Mouse (Mus musculus): ENCODE results near the gene Casp8ap2.

Casp8ap2 gene

DNA sequence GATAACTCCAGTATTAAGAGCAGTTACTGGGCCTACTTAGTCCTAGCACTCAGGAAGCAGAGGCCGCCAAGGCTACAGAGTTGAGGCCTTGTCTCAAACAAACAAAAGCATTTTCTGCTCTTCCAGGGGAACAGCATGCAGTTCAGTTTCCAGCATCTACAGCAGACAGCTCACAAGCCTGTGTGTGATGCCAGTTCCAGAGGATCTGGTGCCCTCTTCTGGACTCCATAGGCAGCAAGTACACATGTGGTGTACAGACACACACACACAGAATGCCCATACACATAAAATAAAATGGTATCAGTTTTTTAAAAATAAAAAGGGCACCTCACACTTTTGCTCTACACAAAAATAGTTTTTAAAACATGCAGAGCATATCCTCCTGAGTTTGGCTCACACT is 53.0 kb downstream of the Casp8ap2 start:
- DNase-seq (ENCODE audit: low spot score) = no peak

DNA sequence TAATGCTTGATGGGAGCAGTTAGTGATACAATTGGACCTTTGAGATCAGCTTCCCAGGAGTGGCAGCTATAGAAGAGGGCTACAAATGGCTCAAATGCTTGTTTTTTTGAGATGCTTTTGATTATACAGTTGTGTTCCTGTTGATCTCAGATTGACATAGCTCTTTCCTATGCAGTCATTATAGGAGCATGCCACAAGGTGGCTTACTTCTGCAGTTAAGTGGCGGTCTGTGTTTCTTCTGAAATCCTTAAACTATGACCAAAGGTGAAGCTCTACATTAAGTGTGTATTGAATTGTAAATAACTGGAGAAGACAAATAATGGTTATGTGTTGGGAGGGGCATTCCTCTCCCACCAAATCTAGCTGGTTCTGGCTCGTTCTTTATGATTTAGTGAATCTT is 54.6 kb downstream of the Casp8ap2 start:
- DNase-seq (ENCODE audit: low spot score) = no peak

DNA sequence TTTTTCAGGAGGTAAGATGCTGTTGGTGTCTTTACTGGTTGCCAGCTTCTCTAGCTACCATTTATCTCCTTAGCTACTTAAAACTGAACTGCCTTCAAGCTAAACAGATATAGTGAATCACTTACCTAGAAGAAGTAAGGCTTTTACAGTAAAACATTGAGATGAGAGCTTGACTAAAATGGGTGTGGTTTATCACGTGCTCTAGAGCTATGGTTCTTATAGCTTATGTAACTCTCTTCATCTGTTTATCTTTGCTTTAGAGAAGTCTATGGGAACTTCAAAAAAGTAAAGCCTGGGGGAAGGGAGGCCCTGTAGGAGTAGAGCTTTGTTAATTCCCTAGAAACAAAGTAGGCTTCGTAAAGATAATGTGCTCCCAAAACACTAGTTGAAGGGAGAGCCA is 58.8 kb downstream of the Casp8ap2 start:
- no peak for DNase-seq (ENCODE audit: low spot score)

DNA sequence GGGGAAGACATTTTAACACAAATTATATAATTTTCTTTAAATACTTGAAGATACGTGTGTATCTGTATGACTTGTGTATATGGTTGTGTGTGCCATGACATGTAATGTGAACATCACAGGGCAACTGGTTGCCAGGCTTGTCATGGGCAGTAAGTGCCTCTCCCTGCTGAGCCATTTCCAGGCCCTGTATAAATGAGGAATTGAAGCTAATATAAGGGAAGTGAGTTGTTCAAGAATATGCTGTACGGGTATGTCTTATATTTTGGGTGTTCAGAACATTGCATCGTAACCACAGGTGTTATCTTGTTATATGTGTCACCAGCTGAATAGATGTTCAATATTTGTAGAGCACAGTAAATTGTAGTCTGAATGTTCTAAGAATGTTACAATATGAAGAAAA is 62.2 kb downstream of the Casp8ap2 start:
- no peak for DNase-seq (ENCODE audit: low spot score)

DNA sequence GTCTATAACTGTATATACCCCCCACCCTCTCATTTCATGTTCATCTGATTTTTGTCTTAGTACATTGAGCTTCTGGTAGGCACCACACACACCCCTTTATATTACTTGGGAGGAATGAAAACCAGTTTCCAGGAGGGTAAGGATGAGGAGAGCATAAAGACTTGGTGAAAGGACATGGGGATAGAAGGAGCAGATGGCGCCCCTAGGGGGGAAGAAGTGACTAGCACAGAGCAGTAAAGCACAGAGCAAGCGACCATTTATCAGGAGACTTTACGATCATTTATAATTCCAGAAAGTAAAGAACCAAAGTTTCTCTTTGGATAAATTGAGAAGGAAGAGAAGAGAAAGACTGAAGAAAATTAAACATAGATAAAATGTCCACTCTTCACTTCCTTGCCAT is 65.6 kb downstream of the Casp8ap2 start:
- no peak for DNase-seq (ENCODE audit: low spot score)

DNA sequence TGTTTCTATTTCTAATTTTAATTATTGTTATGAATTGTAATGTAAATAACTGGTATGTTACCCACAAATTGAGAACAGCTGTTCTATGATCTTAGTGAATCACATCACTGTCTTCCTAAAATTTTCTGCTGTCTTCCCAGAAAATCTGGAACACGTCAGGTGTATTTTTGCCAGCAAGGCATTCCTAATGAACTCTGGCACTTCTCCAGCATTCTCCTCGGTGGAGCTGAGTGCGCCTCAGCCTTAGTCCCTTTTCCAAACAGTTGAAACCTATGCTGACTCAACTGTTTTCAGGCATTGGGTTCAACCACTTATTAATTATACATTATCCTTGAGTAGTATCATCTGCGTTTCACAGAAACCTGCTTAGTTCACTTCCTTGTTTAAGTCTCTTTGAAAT is 67.2 kb downstream of the Casp8ap2 start:
- DNase-seq (ENCODE audit: low spot score) = no peak

DNA sequence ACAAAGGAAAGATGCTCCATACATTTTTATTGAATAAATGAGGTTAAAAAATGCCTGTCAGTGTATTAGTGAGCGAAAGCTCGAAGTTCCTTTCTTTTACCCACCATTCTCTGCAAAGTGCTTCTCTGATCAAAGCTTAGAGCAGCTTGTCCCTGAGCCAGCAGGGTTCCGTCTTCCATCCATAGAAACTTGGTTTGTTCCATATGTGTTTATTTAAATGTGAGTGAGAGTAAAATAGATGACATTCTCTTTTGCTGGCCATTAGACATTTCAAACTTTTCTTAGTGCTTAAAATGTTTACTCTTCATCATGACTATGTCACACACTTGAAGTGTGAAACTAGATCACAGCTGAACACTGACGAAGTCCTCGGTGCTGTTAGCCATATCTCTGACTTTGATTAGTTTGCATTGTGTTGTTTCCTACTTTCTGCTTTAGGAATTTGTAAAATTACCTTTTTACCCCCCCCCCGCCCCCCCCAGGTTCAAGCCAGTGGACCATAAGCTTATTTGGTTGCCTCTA is 67.9 kb downstream of the Casp8ap2 start:
- DNase-seq (ENCODE audit: low spot score) = no peak

Measured in testis, postnatal 14 days (tissue).